Mouse (Mus musculus): ENCODE data around the gene Neurod6.

The Neurod6 gene

DNA sequence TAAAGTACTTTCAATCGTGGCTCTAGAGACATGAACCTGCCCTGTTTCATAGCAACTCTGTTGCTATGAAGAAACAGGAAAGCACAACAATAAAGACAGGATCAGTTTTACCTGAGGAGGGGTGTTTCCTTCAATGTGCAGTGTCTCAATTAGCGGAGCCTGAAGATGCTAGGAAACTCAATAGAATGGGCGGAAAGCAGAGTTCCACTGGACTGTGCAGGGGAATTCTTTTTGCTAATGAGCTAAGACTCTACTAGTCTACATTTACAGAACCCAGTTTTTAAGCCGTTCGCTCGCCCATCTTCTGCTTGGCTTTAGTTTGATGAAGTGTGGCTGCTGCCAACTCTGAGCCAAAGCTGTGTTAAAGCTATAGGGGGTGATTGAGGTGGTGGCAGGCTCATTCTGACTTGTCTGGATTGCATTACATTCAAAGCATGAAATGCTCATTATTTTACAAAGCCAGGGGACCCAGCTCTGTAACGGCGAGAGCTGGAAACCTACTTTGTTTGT is 33.2 kb downstream of the Neurod6 start:
- in situ Hi-C loops (cut with MboI; ENCODE audit: unreplicated experiment in 2 of 2): no loop called here

DNA sequence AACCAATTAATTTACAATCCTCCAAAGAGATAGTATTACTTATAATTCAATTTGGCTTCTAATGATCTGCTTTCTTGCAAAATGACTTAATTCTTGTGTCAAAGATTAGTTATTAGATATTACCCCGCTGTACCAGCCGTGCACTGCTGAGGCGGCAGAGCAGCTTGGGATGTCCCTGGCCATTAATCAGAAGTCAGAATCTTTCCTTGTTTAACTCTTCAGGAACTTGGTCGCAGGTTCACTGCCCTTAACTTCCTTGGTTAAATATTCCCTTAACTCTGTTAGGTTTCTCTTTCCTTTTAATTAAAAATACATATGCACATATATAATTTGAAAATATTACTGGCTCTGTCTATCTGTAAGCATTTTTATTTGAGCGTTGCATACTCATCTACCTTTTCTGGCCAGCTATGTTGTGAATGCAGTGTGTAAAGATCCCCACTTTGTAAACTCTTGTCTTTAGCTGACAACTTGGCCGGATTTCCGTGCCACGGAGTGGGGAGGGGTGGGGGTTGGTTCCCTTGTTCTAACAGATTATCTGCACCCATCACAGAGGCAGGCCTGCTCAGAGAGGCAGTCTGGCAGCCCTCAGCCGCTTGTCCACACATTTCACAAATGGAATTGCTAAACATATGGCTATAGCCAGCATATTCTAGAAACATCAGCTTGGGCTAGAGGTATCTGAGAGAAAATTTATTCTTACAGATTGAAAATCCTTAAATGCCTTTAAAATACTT is 34.1 kb downstream of the Neurod6 start:
- in situ Hi-C loops (cut with MboI; ENCODE audit: unreplicated experiment in 2 of 2): no loop called here

- in situ Hi-C loops (cut with MboI; ENCODE audit: unreplicated experiment in 2 of 2): no loop called here
These were observed 34.8 kb downstream of the Neurod6 start for GRCm38 (mm10) chr6:55646111-55646823.

DNA sequence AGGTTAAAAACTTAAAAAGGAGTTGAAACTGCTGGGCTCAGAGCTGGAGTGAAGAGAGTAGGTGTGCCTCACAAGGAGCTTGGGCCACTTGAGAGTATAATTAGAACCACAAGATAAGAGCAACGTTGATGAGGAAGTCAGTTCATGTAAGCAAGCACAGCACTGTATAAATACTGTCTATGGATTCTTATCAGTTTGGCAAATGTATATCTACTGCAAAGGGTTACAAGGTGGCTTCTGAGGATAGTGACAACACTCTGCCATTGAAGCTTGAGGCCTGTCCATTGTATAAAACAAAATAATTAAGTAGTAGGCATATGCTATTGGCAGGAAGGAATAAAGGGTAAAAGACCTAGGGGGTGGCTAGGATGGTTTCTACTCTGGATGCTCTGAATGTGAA is 46.4 kb downstream of the Neurod6 start:
- in situ Hi-C loops (cut with MboI; ENCODE audit: unreplicated experiment in 2 of 2): no loop called here
